Mouse (Mus musculus): ENCODE data around the gene Usp7. TPM values are rescaled to one million over a fixed set of nuclear protein-coding genes. Genes with fewer than 3 reads are reported as not detected.

Usp7 gene
- polyA plus RNA-seq (2017; shearing (Covaris generic)), result 141 TPM

GRCm38 (mm10) chr16:8791949-8792557 lies at the start of gene Usp7:
Usp7 (minus strand) TSS chr16:8792308.

DNA sequence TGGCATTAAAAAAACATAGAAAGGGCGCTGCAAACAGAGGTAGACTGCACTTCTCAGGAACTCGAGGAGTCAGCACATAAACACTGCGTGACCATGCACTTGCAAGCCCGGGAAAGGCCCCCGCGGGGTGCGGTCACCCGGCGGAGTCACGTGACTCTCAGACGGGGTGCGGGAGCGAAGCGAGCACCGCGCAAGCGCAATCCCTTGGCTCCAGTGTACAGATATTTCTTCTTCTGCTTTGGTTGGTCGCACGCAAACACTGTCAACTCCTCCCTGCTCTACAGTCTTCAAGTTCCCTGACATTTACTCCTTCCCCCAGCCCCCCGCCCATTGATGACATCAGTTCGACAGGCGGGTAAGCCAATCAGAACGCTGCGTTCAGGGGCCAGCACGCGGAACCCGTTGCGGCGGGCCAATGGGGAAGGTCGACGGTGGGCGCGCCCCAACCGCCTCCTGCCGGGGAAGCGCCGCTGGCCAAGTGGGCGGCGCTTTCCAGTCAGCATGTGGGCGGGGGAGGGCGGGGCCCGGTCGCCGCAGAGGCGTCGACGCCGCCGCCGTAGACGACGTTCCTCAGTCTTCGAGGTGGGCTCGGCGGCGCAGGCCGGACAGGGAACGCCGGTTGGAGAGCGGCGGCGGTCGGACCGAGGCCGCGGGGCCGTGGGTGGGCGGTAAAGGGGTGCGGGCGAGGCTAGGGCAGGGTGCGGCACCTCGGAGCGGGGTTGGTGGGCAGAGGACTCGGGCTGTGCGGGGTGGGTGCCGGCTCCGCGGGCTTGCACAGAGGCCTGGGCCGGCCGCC lies 37.7 kb upstream of the Usp7 start, which contains the start of gene 1810013L24Rik:
Gene 1810013L24Rik, plus strand, starts transcription at position 537 of the 796 bp plus-strand sequence.

GRCm38 (mm10) chr16:8680470-8680869 lies 111.6 kb downstream of the Usp7 start, which contains the start of gene Gm5767:
Gm5767 (plus strand) TSS chr16:8680770.

DNA sequence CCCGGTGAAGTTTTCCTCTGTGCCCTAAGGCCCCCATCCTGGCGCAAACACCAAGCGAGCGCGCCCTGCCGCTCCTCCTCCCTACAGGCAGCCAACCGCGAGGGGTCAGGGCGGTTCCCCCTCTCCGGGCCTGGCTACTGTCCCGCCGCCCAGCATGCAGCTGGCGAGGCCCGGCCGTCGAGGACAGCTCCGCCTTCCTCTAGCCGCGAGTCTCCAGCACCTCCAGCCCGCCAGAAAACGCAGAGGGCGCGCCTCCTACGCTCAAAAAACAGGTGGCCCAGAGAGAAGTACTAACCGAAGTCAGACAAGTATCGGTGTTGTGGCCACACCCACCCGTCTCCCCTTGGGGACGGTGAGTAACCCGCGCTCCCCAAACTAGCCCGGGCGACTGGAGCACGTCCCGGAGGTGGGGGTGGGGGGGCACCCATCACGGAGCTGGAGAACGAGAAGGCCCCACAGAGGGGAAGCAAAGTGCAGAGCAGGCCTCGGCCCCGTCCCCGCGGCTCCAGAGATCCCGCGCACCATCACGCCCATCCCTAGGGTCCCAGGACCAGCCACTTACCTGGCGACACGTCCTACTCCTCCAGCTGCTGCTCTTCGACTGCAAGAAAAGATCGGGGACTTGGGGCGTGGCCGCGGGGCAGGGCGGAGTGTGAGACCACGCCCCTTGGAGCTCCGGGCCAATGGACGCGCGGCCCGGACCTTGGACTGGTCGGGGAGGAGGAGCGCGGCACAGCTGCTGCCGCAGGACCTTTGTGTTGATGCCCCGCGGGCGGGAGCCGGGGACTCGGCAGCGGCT lies 120.4 kb downstream of the Usp7 start, which contains the start of gene Carhsp1:
Gene Carhsp1, minus strand, starts transcription at position 605 of the 799 bp plus-strand sequence.

Other genes starting within 250 kb of the Usp7 start
- gene Pmm2, start 154.6 kb downstream of the Usp7 start, polyA plus RNA-seq (2017; shearing (Covaris generic)), result 113 TPM
- 14.2 TPM for gene Tmem186, start 154.6 kb downstream of the Usp7 start, polyA plus RNA-seq (2017; shearing (Covaris generic))
- gene Carhsp1, start 120.2 kb downstream of the Usp7 start, polyA plus RNA-seq (2017; shearing (Covaris generic)), result 37.1 TPM
- gene Gm5767, start 111.5 kb downstream of the Usp7 start, polyA plus RNA-seq (2017; shearing (Covaris generic)), result not detected
- gene 1810013L24Rik, start 37.8 kb upstream of the Usp7 start, polyA plus RNA-seq (2017; shearing (Covaris generic)), result 74.2 TPM